In the genomic region with DNA sequence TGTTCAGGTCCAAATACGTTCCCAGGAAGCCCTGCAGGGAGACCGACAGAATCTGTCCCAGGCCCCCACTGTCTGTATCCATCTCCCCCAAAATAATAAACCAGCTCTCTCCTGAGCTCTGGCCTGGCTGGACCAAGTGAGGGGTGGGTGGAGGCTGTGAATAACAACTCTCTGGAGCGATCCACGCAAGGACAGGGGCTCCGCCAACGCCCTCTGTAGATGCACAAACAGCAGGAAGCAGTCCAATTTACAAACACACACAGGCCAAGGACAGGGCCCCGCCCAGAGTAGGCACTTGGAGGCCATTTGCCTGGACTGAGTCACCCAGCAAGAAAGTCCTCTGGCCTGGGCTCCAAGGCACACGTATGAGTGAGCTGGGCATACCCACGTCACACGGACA, we compare ENCODE assay signal across 8 mouse cellular contexts. TPM values are rescaled to one million over a fixed set of nuclear protein-coding genes. Genes with fewer than 3 reads are reported as not detected.
DNase-seq lines count a peak whose midpoint lies in the region; TF ChIP-seq lines count a peak whose summit lies in the region.
"Had no signal": no experiment of that assay in that cellular context is flagged by ENCODE, and none has a peak within 500 bp of the region (broad histone marks: within the 10 kb centered on the region; RNA-seq: fewer than 3 reads in every experiment).

No protein-coding gene starts in this region.

- H3K27ac ChIP-seq in embryonic fibroblast, embryonic 13.5 days (ENCODE audit: insufficient read depth, low read length), result peak overlapping the region; percentile 10; the same call in 1 of the 2 replicates

- no peak for TF ChIP-seq CTCF in embryonic fibroblast, embryonic 13.5 days (IDR thresholded peaks at IDR 0.05; ENCODE audit: borderline replicate concordance, insufficient read depth, low read length)

- DNase-seq in urinary bladder, postnatal 14 days (ENCODE audit: low spot score), result peak; percentile 73
- no peak for DNase-seq in urinary bladder, postnatal 10 days (ENCODE audit: low spot score)
- DNase-seq in kidney, postnatal 10 days, result peak; percentile 51
- DNase-seq in spleen, postnatal 10 days (ENCODE audit: low spot score in 2 of 2), result no peak
- no peak for DNase-seq in right cerebral cortex, postnatal 14 days
- DNase-seq in layer of hippocampus, adult 8-10 months (ENCODE audit: low spot score in 2 of 2), result no peak

- H3K4me3 ChIP-seq in embryonic fibroblast, embryonic 13.5 days (ENCODE audit: insufficient read depth, low read length), result no peak overlapping the region

- TF ChIP-seq POLR2A in embryonic fibroblast, embryonic 13.5 days (IDR thresholded peaks at IDR 0.05; ENCODE audit: low read depth, low read length), result no peak

- H3K4me1 ChIP-seq in embryonic fibroblast, embryonic 13.5 days (ENCODE audit: control insufficient read depth, insufficient read depth, low read length), result peaks cover 9% of the 10 kb centered on the region

RNA-seq across cellular contexts. Expression of gene Tns1, which starts 32.0 kb away (rescaled TPM):
- polyA plus RNA-seq in embryonic fibroblast, embryonic 13.5 days (2011; ENCODE audit: insufficient read length, low read depth, missing spikeins), result 122 and 198 TPM in 2 replicates
- 10 to 100 TPM; 44.4 to 54.8 (median 47.4) TPM for total RNA-seq in layer of hippocampus, adult 8-10 months (2022)

RNA-seq across cellular contexts. Expression of gene Rufy4, which starts 33.1 kb away (rescaled TPM):
- polyA plus RNA-seq in embryonic fibroblast, embryonic 13.5 days (2011; ENCODE audit: insufficient read length, low read depth, missing spikeins), result 0.56 TPM in 1 of 2 replicates, not detected in the other
- total RNA-seq in layer of hippocampus, adult 8-10 months (2022), result under 1 TPM in 1 of 4 experiments, not detected in 3; 0.25 TPM
- total RNA-seq: layer of hippocampus, postnatal 25 days had no signal

Comparison
In these comparisons a context has a peak if more than half of its experiments do, and no peak if none do; other contexts are left out.
1. DNase-seq: peak in urinary bladder, postnatal 14 days (single experiment) and kidney, postnatal 10 days (single experiment); none in urinary bladder, postnatal 10 days (single experiment), spleen, postnatal 10 days (0 of 2), right cerebral cortex, postnatal 14 days (single experiment) and layer of hippocampus, adult 8-10 months (0 of 2).